Mouse (Mus musculus) bone marrow, adult 2 months (tissue): ENCODE measurements around the gene Olfr484.

Source experiments
- CTCF ChIP-seq: fragments of 200-500 bp; IDR thresholded peaks from 2 replicates; pipeline ENCODE4 v1.5.1; 2011; ENCODE audit warnings: low read length, control low read depth; ENCODE audit not compliant: control insufficient read depth, insufficient read depth
- POLR2A ChIP-seq: fragments of 200-500 bp; IDR thresholded peaks from 2 replicates; pipeline ENCODE4 v1.6.1; 2011; ENCODE audit warnings: low read depth, mild to moderate bottlenecking, control low read depth, low read length, borderline replicate concordance; ENCODE audit not compliant: control insufficient read depth

DNA sequence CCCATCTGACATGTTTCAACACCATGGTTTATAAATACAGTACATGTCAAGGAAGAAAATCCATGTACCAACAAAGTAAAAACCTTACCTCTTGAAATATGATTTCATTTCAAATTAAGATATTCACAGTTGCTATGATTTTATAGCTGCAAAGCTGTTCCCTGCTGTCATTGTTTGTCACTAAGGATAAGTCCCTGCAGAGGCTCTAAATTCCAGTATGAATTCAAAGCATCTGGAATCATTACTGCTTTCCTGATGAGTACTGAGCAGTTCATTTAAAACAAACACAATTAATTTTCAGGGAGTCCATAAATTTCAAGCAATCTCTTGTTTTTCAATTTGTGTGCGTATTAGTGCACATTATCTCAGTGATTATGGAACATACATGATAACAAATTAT, 29.8 kb downstream of the Olfr484 start, which contains the start of gene Olfr482:
- TF ChIP-seq CTCF (no peak), POLR2A (no peak)
